Mouse (Mus musculus) cerebellum, adult (tissue): ENCODE data around the gene Pitx3.
A peak's percentile ranks its signal among the peaks of the same experiment; 100 is the strongest.
"Not testable (repeated sequence)": the region's sequence is repeated elsewhere in the genome, so short reads cannot be mapped to it uniquely, and the experiment has no call there.

Source experiments
- ATAC-seq: cut with Nextera tagmentation; 2 replicates; pipeline ENCODE4 v1.9.2; 2017; ENCODE audit warnings: mild to moderate bottlenecking, moderate library complexity, mixed read lengths; ENCODE audit not compliant: insufficient number of reproducible peaks, low FRiP score, low TSS enrichment

The Pitx3 gene

DNA sequence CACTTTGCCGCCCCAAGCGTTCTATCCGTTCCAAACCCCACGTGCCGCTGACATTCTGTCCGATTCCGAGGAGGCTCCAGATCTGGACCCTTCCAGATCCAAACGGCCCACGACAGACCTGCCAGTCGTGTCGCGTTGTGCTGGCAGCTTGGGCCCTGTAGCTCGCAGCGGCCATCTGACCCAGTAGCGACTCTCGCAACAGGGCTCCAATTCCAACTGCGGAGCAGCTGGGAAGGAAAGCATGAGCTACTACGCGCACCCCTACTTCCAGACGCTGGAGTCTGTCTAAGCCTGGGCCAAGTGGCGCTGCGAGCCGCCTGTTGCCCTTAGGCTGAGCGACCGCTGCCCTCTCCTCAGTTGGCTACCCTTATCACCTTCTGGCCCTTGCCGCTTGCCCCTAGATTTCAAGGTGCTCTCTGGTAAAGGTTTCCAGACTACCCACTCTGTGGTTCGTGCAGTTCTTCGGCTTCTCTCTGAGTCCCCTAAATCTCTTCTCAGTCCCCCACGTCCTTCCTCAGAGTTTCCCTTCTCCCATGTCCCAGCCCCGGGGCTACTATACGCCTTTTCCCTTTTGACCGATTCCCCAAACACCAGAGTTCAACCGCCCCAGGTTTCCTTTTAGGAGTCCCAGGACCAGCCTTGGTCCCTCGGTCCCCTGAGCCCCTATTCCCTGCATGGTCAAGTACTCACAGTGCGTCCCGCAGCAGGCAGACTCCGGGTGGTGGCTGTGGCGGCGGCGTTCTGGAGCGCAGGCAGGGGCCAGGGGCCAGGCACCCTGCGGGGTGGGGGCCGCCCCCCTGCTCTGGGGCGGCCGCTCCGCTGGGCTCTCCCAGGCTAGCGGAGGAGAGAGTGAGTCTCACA is at the start of gene Pitx3:
Gene Pitx3, minus strand, starts transcription at position 816 of the 861 bp plus-strand sequence.
- no peak for ATAC-seq

DNA sequence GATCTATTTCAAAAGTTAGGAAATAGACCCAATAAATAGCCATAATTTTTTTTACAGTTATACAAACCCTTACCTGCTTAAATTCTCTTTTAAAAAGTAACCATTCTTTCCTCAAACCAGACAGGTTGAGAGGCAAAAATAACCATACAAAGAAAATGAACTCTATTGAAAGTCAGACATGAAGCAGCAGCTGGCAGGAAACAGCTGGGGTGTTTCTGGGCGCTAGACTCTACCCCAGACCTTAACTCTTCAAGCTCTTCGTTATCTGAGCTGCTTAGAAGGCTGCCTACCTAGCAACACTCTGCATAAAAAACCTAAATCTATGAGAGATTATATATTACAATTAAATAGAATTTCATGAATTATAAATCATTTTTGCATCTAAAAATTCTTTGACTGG is 39.1 kb upstream of the Pitx3 start:
- ATAC-seq = no peak

DNA sequence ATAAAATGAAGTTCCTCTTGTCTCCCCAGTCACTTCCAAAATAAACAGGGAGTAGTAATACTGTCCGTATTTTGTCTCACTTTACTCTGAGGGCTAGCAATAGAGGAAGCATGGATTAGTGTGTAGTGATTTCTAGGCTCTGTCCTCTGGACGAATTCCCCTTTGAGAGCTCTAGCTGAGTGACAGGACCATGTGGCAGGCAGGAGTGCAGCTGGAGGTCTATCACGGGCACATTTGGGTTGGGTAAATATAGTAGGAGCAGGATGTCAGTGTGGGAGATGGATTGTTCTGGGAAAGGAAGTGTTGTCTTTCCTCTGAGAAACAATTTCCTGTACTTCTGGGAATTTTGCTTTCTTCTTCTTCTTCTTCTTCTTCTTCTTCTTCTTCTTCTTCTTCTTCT is 38.5 kb upstream of the Pitx3 start:
- ATAC-seq = no peak

DNA sequence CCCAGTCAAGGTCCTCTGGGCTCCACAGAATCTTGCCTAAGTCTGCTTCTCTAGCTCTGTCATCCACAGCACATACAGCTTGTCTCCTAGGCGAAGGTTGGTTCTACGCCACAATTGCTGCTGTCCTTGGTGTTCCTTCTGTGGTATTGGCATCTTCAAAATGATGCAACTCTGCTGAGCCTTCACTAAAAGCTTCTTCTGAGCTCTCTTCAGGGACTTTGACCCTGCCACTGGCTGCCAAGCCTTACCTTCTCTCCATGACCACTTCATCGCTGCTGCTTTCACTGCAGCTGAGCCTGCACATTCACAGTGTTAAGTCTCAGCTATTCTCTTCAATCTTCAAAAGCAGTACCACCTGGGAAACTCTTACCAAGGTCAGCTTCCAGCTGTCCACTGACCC is 34.1 kb upstream of the Pitx3 start:
- ATAC-seq = no peak

DNA sequence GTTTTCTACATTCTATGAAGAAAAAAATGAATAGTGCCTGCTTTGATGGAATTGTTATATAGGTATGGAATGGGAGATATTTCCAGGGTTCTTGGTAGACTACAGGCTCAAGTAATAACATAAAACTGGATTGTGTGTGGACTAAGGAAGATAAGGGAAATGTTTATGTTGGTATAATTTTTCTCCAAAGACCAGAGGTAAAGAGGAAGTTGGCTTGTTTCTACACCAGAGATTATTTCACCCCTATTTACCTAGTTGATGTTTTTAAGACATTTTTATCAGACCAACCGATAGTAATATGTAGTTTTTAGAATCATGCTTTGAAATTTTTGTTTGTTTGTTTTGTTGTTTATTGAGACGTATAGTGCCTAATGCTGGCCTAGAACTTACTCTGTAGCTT is 32.1 kb upstream of the Pitx3 start:
- no peak for ATAC-seq

- ATAC-seq = no peak
These were observed 28.9 kb upstream of the Pitx3 start for GRCm38 (mm10) chr19:46177046-46177445.

- no peak for ATAC-seq
These were observed 27.0 kb upstream of the Pitx3 start for GRCm38 (mm10) chr19:46175173-46175572.

DNA sequence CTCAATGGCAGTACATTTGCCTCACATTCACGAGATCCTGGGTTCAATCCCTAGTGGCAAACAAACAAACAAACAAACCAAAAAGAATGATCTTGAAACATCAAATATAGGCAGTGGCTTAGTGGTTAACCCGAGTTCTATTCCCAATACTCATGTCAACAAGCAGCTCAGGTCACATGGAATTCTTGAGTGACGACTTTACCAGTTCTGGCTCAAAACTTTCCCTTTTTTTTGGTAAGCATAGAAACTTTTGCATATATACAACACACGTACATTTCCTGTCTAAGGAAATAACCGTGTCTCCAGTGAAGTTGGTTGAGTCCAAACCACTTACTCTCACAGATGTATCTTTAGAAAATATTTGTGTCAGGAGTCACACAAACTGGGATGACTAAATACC is 24.4 kb upstream of the Pitx3 start:
- ATAC-seq = no peak

- no peak for ATAC-seq
These were observed 21.8 kb upstream of the Pitx3 start for GRCm38 (mm10) chr19:46169913-46170312.

DNA sequence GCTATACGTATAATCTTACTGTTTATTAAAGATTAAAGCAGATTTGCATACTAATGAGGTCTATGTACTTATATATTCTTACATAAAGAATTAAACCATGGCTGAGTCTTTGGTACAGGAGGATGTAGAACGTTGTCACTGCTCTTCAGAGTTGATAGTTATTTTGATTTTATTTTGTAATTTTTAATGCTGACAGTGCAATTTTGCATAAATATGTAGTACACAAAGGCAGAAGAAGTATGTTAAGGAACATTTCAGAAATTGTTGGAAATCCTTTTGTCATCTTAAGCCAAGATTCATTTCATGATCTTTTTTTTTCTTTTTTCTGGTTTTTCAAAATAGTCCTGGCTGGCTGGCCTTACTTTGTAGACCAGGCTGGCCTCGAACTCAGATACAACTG is 21.3 kb upstream of the Pitx3 start:
- no peak for ATAC-seq

GRCm38 (mm10) chr19:46167169-46167568 is 19.0 kb upstream of the Pitx3 start:
- not testable (repeated sequence) for ATAC-seq

DNA sequence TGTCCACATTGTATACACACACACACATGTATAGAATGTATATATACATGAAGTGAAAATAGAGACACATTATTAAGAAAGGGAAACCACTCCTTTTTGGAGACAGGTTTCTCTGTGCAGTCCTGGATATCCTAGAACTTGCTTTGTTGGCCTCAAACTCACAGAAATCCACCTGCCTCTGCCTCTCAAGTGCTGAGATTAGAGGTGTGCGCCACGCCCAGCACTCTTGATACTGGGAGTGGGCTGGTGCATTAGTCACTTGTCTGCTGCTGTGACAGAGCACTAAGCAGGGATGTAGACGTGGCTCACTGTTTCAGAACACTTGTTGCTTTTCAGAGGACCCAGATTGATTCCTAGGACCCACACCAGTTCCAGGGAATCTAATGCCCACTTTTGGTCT is 17.8 kb upstream of the Pitx3 start:
- no peak for ATAC-seq

GRCm38 (mm10) chr19:46152127-46152803 is 4.1 kb upstream of the Pitx3 start, which contains the start of gene Gbf1:
TSS of gene Gbf1 (plus strand) at chr19:46152509.
- peak; percentile 100 for ATAC-seq

DNA sequence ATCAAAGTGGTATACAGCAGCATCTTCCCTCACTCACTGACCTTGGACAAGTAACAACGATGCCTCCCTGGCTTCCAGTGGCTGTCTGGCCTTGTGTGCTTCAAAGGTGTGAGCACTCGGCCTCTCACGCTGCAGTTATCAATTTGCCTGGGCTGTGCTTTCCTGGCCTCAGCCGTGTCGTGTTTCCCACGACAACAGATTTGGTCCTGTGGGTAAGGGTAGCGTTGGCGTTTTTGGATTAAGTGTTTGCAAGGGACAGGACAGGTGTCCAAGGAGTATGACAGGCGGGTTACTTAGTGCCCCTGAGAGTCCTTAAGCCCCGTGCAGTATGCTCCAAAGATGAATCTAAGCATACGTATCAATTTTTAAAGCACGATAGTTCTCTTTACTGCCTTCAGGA is 965 bp upstream of the Pitx3 start:
- ATAC-seq = no peak

GRCm38 (mm10) chr19:46148372-46148760 is 240 bp upstream of the Pitx3 start:
- no peak for ATAC-seq

GRCm38 (mm10) chr19:46141091-46141490 is 7.0 kb downstream of the Pitx3 start:
- ATAC-seq = no peak

DNA sequence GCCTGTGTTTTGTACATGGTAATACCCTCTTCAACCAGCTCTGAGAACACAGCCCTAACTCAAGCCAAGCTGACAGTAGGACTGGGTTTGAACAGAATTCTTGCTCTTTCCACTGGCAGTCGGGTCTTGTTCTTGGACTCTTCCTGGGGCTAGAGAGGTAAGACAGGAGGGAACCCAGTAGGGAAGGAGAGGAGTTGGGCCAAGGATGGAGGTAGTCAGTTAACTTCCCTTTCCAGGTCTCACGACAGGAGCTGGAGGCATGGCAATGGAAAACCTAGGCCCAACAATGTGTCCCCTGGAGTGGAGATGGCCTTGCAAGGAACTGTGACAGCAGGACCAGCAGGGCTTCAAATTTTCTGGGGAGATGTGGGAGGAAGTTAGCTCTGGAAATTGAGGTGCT is 7.8 kb downstream of the Pitx3 start:
- ATAC-seq = no peak

GRCm38 (mm10) chr19:46136639-46137580 is 11.2 kb downstream of the Pitx3 start:
- ATAC-seq = no peak

DNA sequence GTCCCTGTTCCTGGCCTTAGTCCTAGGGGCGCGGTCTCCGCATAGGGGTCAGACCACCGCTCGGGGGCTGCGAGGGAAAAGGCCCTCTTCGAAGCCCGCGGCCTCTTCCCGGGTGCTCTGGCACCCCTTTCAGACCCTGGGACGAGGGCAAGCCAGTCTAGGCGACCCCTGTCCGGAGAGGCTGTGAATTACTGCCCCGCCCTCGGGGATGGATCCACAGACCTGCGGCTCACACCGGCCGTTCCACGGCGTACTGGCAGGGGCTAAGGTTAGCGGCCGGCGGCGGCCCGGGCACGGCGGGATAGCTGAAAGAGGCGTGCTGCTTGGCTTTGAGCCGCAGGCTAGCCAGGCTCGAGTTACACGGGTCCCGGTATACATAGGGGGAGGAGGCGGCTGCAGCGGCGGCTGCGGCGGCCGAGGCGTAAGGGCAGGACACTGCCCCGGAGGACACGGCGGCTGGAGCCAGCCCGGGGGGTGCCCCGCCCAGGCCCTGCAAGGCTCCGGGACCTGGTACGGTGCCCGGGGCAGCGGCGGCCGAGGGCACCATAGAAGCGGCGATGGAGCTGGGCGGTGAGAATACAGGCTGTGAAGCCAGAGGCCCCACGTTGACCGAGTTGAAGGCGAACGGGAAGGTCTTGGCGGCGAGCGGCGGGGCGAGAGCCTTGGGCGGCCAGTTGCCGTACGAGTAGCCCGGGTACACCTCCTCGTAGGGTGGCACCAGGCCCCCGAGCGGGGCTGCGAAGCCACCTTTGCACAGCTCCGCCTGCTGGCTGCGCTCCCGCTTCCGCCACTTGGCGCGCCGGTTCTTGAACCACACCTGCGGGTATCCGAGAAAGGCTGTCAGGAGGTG is 12.1 kb downstream of the Pitx3 start:
- 0 out of 2 replicates have a peak, but pooled peaks have one; percentile 51 for ATAC-seq

- ATAC-seq = peak; percentile 59; the same call in 1 of the 2 replicates
These were observed 12.8 kb downstream of the Pitx3 start for GRCm38 (mm10) chr19:46135297-46135696.
